Mouse (Mus musculus): ENCODE measurements around the gene Gm11115.

Gene Gm11115

GRCm38 (mm10) chr5:88153999-88154398, at the start of gene Gm11115:
TSS of gene Gm11115 (minus strand) at chr5:88154099.
- no peak for DNase-seq

DNA sequence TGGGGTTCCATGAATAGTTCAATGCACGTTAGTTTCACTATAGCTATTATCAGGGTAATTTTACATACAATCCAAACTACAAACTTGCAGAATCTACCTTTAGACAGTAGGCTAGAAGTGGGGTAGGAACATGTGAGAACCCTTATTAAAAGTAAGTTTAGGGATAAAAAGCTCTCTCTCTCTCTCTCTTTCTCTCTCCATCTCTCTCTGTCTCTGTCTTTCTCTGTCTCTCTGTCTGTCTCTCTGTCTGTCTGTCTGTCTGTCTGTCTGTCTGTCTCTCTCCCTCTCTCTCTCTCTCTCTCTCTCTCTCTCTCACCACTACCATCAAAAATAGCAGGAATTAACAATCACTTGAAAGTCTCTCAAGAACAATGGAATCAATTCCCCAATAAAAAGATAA, 42.5 kb downstream of the Gm11115 start, which contains the start of gene Gm11116:
Gm11116 (minus strand) TSS at position 101 of the 400 bp plus-strand sequence.
- DNase-seq: no peak
